Mouse (Mus musculus) hindbrain, embryonic 15.5 days (tissue): ENCODE measurements around the gene Esam. TPM values are rescaled to one million over a fixed set of nuclear protein-coding genes. Genes with fewer than 3 reads are reported as not detected.
A peak's percentile ranks its signal among the peaks of the same experiment; 100 is the strongest.

ENCODE experiments used
- ATAC-seq: fragments of 200-750 bp; cut with Nextera tagmentation; 2 replicates; pipeline ENCODE4 v1.8.0; 2017; ENCODE audit warnings: low read depth, moderate number of reproducible peaks, moderate TSS enrichment; ENCODE audit not compliant: low FRiP score
- H3K27ac ChIP-seq: fragments of 300-500 bp; sonication (generic); replicated peaks from 2 replicates; pipeline ENCODE4 v1.5.1; 2015; ENCODE audit warnings: mild to moderate bottlenecking, inconsistent platforms
- H3K27me3 ChIP-seq: fragments of 300-500 bp; sonication (generic); 2 replicates; pipeline ENCODE4 v1.6.1; 2015; ENCODE audit warnings: control low read depth, inconsistent platforms
- H3K36me3 ChIP-seq: fragments of 300-500 bp; sonication (generic); 2 replicates; pipeline ENCODE4 v1.6.1; 2015; ENCODE audit warnings: control low read depth, inconsistent platforms
- H3K4me1 ChIP-seq: fragments of 300-500 bp; sonication (generic); replicated peaks from 2 replicates; pipeline ENCODE4 v1.6.1; 2015; ENCODE audit warnings: control low read depth, inconsistent platforms
- H3K4me2 ChIP-seq: fragments of 300-500 bp; sonication (generic); 2 replicates; pipeline ENCODE4 v1.6.1; 2015; ENCODE audit warnings: moderate library complexity, mild to moderate bottlenecking, inconsistent platforms
- H3K4me3 ChIP-seq: fragments of 300-500 bp; sonication (generic); 2 replicates; pipeline ENCODE4 v1.5.1; 2015; ENCODE audit warnings: mild to moderate bottlenecking, inconsistent platforms
- H3K9ac ChIP-seq: fragments of 300-500 bp; sonication (generic); 2 replicates; pipeline ENCODE4 v1.6.1; 2015; ENCODE audit warnings: inconsistent platforms
- H3K9me3 ChIP-seq: fragments of 300-500 bp; sonication (generic); 2 replicates; pipeline ENCODE4 v1.6.1; 2016; ENCODE audit warnings: control low read depth, inconsistent platforms
- WGBS: fragments of 180-500 bp; shearing (Covaris S2); methylation state at CpG from one replicate; pipeline ENCODE4 v1.1.7; 2015; 5-methylcytosine and 5-hydroxymethylcytosine counted together
- polyA plus RNA-seq: library from polyadenylated mRNA; unstranded; fragments of >200 nt; fragmentation: Nextera tagmentation; extraction: Ambion mirVana; gene quantifications from 2 replicates; pipeline ENCODE4 v1.2.1, GENCODE M21; 2015

Gene Esam
- polyA plus RNA-seq, 1 experiment from 2014 or later, result 45.4 TPM

- peaks cover 87% of the 10 kb centered on the region for H3K27me3 ChIP-seq
- no peak overlapping the region for H3K27ac ChIP-seq
- ATAC-seq, result no peak
- H3K4me2 ChIP-seq, result no peak overlapping the region
- no peak overlapping the region for H3K9ac ChIP-seq
- WGBS, result 76% methylated on average over 1 of the region's 1 CpGs
- peaks cover 22% of the 10 kb centered on the region for H3K4me1 ChIP-seq
- H3K36me3 ChIP-seq, result no peaks in the 10 kb centered on the region
- no peak overlapping the region for H3K4me3 ChIP-seq
- no peaks in the 10 kb centered on the region for H3K9me3 ChIP-seq
Measured at GRCm38 (mm10) chr9:37550435-37550834, 22.6 kb downstream of the Esam start.

GRCm38 (mm10) chr9:37551751-37552531 lies 24.1 kb downstream of the Esam start:
- no peaks in the 10 kb centered on the region for H3K36me3 ChIP-seq
- no peaks in the 10 kb centered on the region for H3K9me3 ChIP-seq
- peak overlapping the region; percentile 97 for H3K4me2 ChIP-seq
- WGBS, result 2% methylated on average over 23 of the region's 23 CpGs
- peak overlapping the region; percentile 46 for H3K4me3 ChIP-seq
- peak overlapping the region; percentile 39; the same call in 1 of the 2 replicates for H3K9ac ChIP-seq
- H3K4me1 ChIP-seq, result peaks cover 15% of the 10 kb centered on the region
- H3K27me3 ChIP-seq, result peaks cover 76% of the 10 kb centered on the region
- no peak for ATAC-seq
- no peak overlapping the region for H3K27ac ChIP-seq

DNA sequence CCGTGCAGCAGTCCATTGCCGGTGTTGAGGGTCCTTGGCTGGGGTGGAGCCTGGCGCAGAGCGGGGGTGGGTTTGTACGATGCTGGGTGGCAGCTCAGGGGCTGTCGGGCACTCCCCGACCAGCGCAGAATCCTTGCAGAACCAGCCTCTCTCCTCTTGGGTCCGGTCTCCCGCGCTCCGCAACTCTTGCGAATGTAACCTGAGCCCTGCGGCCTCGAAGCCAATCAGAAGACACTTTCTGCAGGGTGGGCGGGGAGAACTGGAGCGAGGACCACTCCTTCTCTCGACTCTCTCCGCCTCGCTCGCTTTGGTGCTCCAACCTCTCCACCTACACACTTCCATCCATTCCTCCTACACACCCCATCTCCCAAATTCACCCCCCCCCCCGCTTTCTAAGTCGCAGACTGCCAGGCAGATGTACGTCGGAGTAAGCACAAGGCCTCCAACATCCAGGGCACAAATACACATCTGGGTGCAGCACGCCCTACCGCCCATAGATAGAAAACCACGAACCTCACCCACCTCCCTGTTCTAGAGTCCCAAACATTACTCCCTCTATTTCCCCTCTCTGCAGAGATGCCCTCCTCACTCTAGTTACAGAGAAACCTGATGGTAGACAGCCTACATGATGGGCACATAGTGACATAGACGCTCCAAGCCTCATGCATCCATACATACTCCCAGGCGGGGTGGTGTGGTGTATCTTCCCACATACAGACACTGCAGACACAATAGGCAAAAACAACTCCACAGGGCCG lies 24.8 kb downstream of the Esam start, which contains the start of gene Nrgn:
TSS of gene Nrgn (minus strand) at position 369 of the 758 bp plus-strand sequence.
- Histone ChIP-seq H3K4me3 (peak within 1 kb of the TSS; percentile 46), H3K9ac (peak within 1 kb of the TSS; percentile 39; the same call in 1 of the 2 replicates), H3K27me3 (peaks cover 69% of the 10 kb centered on the region), H3K27ac (no peak within 1 kb of the TSS), H3K9me3 (no peaks in the 10 kb centered on the region), H3K36me3 (no peaks in the 10 kb centered on the region), H3K4me1 (peaks cover 15% of the 10 kb centered on the region), H3K4me2 (peak within 1 kb of the TSS; percentile 97)
- 4% methylated on average over 31 of the region's 31 CpGs for WGBS
- ATAC-seq, result peak; percentile 91

DNA sequence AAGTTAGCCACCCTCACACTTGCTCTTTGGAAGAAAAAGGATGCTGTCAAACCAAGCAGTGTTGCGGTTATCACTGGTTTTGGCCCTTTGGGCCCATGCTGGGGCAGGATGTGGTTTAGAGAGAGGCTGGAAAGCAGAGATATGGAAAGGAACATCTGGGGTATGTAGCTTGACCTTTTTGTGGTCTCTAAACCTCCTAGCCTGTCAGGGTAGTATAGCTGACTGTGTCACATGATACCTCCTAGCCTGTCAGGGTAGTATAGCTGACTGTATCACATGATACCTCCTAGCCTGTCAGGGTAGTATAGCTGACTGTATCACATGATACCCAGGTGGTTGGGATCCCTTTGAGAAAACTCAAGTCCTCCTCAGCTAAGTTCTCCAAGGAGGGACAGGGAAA lies 26.4 kb downstream of the Esam start:
- no peak overlapping the region for H3K4me2 ChIP-seq
- no peaks in the 10 kb centered on the region for H3K9me3 ChIP-seq
- no peaks in the 10 kb centered on the region for H3K36me3 ChIP-seq
- no peak for ATAC-seq
- H3K27me3 ChIP-seq, result peaks cover 57% of the 10 kb centered on the region
- 95% methylated on average over 1 of the region's 1 CpGs for WGBS
- H3K4me3 ChIP-seq, result no peak overlapping the region
- H3K9ac ChIP-seq, result no peak overlapping the region
- no peak overlapping the region for H3K27ac ChIP-seq
- H3K4me1 ChIP-seq, result peaks cover 15% of the 10 kb centered on the region

DNA sequence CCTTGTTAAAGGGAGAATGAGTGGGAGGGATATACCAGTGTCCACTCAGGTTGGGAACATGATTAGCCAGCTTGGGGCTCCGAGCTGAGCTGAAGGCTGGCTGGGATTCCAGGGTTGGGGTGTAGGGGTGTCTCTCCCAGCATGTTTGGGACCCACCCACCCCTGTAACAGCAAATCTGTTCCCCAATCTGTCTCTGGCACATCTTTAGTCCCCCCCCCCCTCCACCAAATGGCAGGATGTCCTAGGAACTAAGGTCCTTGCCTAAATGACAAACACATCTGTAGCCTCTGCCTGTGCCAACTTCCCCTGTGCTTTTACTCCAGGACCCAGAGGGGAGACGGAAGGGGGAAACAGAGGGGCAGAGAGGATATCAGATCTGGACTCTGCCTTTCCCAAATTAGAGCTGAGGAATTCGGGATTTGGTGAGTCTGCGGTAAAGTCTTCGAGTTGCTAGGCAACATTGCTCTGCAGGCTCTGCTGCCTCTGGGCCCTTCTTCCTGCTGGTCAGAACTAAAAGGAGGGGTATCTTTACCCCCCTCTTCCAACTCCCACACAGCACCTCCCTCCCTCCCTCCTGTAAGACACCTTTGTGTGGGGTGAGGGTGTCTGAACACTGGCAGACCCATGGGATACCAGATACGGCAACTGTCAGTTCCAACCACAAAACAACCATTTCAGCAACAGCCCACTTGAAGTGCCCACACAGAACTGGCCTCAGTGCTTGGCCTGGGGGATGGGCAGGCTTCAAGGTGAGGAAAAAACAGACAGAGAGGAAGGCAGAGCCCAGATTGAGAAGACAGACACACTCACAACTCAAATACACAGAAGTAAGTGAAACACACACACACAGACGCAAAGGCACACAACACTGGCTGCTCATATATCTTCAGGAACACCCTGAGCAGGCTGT lies 27.2 kb downstream of the Esam start, which contains the start of gene Siae:
TSS of gene Siae (plus strand) at position 861 of the 911 bp plus-strand sequence.
- Histone ChIP-seq H3K9ac (no peak within 1 kb of the TSS), H3K4me1 (peaks cover 15% of the 10 kb centered on the region), H3K4me2 (no peak within 1 kb of the TSS), H3K9me3 (no peaks in the 10 kb centered on the region), H3K27me3 (peaks cover 49% of the 10 kb centered on the region), H3K4me3 (no peak within 1 kb of the TSS), H3K27ac (no peak within 1 kb of the TSS), H3K36me3 (no peaks in the 10 kb centered on the region)
- 27% methylated on average over 7 of the region's 7 CpGs for WGBS
- no peak for ATAC-seq

DNA sequence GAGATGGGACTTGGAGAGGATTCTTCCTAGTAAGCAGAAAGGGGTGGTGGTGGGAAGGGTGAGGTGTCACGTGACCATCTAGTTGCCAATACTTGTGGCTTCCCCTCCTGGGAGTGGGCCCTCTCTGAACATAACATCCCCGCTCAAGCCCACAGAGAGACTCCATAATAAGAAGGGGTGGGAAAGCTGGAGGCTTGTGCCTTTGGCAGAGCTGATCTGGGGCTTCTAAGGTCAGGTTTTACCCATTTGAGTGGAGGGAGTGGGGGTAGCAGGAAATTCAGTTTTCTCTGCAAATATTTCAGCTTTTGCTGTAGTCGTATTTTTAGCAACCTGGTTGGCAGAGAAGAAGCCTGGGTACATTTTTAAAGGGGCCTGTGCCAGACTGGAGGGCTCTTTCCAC lies 28.5 kb downstream of the Esam start:
- 74% methylated on average over 3 of the region's 3 CpGs for WGBS
- H3K4me2 ChIP-seq, result no peak overlapping the region
- no peak overlapping the region for H3K9ac ChIP-seq
- H3K9me3 ChIP-seq, result no peaks in the 10 kb centered on the region
- peaks cover 36% of the 10 kb centered on the region for H3K27me3 ChIP-seq
- H3K4me1 ChIP-seq, result peaks cover 15% of the 10 kb centered on the region
- H3K4me3 ChIP-seq, result no peak overlapping the region
- ATAC-seq, result no peak
- H3K27ac ChIP-seq, result no peak overlapping the region
- H3K36me3 ChIP-seq, result no peaks in the 10 kb centered on the region

DNA sequence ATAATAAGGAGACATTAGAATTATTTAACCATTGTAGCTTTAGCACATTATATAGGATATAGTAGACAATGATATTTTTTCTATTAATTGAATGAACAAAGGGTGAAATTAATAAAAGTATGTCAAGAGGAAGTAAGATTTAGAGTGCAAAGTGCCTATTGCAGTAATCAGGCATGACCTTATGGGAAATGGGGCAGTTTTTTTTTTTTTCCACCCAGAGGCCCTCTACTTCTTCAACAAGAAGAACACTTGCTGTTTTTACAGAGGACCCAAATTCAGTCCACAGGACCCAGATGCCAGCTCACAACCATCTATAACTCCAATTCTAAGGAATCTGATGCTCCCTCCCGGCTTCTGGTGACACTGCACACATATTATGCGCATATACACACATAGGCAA lies 32.7 kb downstream of the Esam start:
- Histone ChIP-seq H3K4me1 (no peaks in the 10 kb centered on the region), H3K27ac (no peak overlapping the region), H3K36me3 (no peaks in the 10 kb centered on the region), H3K9me3 (no peaks in the 10 kb centered on the region), H3K27me3 (peaks cover 2% of the 10 kb centered on the region; the same call in 1 of the 2 replicates), H3K4me3 (no peak overlapping the region), H3K9ac (no peak overlapping the region), H3K4me2 (no peak overlapping the region)
- ATAC-seq, result no peak
- 87% methylated on average over 2 of the region's 2 CpGs for WGBS

DNA sequence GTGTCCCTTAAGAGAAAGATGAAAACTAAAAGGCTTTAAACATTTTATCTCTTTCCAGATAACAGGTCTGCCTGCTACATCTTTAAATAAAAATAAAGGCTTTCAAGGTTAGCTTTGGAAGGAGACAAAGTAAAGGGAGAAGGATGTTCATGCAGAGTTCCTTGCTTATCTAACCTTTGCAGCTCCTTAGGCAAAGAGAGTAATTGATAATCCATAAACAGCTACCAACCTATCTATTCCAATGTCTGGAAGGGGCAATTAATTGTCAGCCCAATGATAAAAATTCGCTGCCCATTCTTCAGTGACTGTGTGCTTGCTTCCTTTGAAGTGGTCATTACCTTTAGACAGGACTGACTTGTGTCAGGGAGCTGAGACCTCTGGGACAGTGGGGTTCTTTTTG lies 35.9 kb downstream of the Esam start:
- H3K27me3 ChIP-seq, result no peaks in the 10 kb centered on the region
- H3K9me3 ChIP-seq, result no peaks in the 10 kb centered on the region
- H3K4me2 ChIP-seq, result no peak overlapping the region
- no peak overlapping the region for H3K9ac ChIP-seq
- H3K27ac ChIP-seq, result no peak overlapping the region
- H3K36me3 ChIP-seq, result no peaks in the 10 kb centered on the region
- WGBS, result 70% methylated on average over 1 of the region's 1 CpGs
- no peak overlapping the region for H3K4me3 ChIP-seq
- ATAC-seq, result no peak
- peaks cover 7% of the 10 kb centered on the region for H3K4me1 ChIP-seq

DNA sequence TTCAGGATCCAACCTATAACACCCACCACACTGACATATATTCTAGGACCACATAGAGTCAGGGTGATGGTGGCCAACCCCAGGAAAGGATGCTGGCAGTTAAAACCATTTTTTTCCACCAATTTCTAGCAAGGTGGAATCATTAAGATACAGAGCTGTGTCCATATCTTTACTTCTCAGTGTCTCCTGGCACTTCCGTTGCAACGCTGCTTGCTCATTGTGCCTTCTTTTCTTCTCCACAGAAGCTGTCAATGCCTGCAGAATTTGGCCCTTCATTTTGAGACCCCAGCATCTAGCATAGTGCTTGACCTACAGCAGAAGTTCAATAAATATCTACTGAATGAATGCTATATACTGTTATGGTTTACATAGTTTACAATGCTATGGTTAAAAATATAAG lies 39.1 kb downstream of the Esam start:
- Histone ChIP-seq H3K4me2 (no peak overlapping the region), H3K9ac (no peak overlapping the region), H3K4me3 (no peak overlapping the region), H3K36me3 (no peaks in the 10 kb centered on the region), H3K4me1 (peaks cover 7% of the 10 kb centered on the region), H3K27ac (no peak overlapping the region), H3K9me3 (no peaks in the 10 kb centered on the region), H3K27me3 (no peaks in the 10 kb centered on the region)
- ATAC-seq, result no peak
- 87% methylated on average over 2 of the region's 2 CpGs for WGBS

GRCm38 (mm10) chr9:37567454-37567853 lies 39.6 kb downstream of the Esam start:
- Histone ChIP-seq H3K9me3 (no peaks in the 10 kb centered on the region), H3K4me3 (no peak overlapping the region), H3K9ac (no peak overlapping the region), H3K27ac (no peak overlapping the region), H3K4me2 (no peak overlapping the region), H3K27me3 (no peaks in the 10 kb centered on the region), H3K36me3 (no peaks in the 10 kb centered on the region), H3K4me1 (peaks cover 7% of the 10 kb centered on the region)
- ATAC-seq, result no peak
- WGBS, result 54% methylated on average over 5 of the region's 5 CpGs

DNA sequence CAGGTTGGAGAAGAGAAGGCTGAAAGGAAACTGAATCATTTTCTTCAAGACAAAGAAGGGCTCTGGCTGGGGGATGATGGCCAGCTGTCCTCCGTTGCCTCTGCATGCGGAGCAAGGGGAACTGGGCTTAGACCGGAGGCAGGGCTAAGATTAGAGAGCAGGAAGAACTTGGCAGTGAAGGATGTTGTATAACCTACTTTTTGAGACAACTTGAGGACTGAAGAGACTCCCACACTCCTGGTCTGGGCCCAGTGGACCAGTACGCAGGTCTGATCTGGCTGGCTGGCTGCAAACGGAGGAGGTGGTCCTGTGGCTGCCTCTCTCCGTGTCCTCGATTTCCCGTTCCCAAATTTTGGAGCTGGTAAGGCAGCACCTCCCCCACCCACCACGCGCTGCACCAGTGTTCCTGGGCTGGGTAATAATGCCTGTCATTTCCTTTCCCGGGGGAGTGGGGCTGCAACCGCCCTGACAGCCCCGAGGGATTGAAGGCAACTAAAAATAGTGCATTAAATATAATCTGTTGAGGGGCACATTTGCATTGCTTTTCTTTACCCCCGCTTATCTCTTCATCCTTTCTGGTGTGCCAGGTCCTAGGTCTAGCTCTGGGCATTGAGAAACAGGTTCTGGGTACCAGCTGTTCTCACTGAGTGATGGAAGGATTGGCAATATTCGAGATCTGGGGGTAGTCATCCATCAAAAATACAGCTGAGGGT lies 40.2 kb downstream of the Esam start:
- H3K27ac ChIP-seq, result no peak overlapping the region
- 38% methylated on average over 15 of the region's 15 CpGs for WGBS
- H3K9ac ChIP-seq, result no peak overlapping the region
- no peaks in the 10 kb centered on the region for H3K9me3 ChIP-seq
- 0 out of 2 replicates have a peak, but pooled peaks have one; percentile 53 for ATAC-seq
- peaks cover 7% of the 10 kb centered on the region for H3K4me1 ChIP-seq
- H3K4me2 ChIP-seq, result peak overlapping the region; percentile 5; the same call in 1 of the 2 replicates
- H3K36me3 ChIP-seq, result no peaks in the 10 kb centered on the region
- no peaks in the 10 kb centered on the region for H3K27me3 ChIP-seq
- H3K4me3 ChIP-seq, result no peak overlapping the region
